Mouse (Mus musculus) heart, embryonic 11.5 days (tissue): ENCODE data around the gene Cd2bp2. TPM values are rescaled to one million over a fixed set of nuclear protein-coding genes. Genes with fewer than 3 reads are reported as not detected.

Experiments
- ATAC-seq: fragments of 200-750 bp; cut with Nextera tagmentation; replicated peaks from 2 replicates; pipeline ENCODE4 v1.8.0; 2017; ENCODE audit warnings: moderate library complexity; ENCODE audit not compliant: insufficient number of reproducible peaks, low FRiP score, low TSS enrichment
- H3K27ac ChIP-seq: fragments of 300-500 bp; sonication (generic); 2 replicates; pipeline ENCODE4 v1.5.1; 2014; ENCODE audit warnings: mild to moderate bottlenecking, low read depth, low read length
- H3K27me3 ChIP-seq: fragments of 300-500 bp; sonication (generic); 2 replicates; pipeline ENCODE4 v1.6.1; 2014; ENCODE audit warnings: mild to moderate bottlenecking, low read length, mixed read lengths; ENCODE audit not compliant: control insufficient read depth, insufficient read depth
- H3K36me3 ChIP-seq: fragments of 300-500 bp; sonication (generic); 2 replicates; pipeline ENCODE4 v1.6.1; 2014; ENCODE audit warnings: mild to moderate bottlenecking, low read length, moderate library complexity, mixed read lengths; ENCODE audit not compliant: control insufficient read depth, insufficient read depth
- H3K4me1 ChIP-seq: fragments of 300-500 bp; sonication (generic); 2 replicates; pipeline ENCODE4 v1.6.1; 2014; ENCODE audit warnings: low read length; ENCODE audit not compliant: control insufficient read depth, insufficient read depth
- H3K4me2 ChIP-seq: fragments of 300-500 bp; sonication (generic); 2 replicates; pipeline ENCODE4 v1.6.1; 2014; ENCODE audit warnings: mild to moderate bottlenecking, moderate library complexity
- H3K4me3 ChIP-seq: fragments of 300-500 bp; sonication (generic); 2 replicates; pipeline ENCODE4 v1.5.1; 2014; ENCODE audit warnings: low read depth, low read length
- H3K9ac ChIP-seq: fragments of 300-500 bp; sonication (generic); 2 replicates; pipeline ENCODE4 v1.6.1; 2014; ENCODE audit warnings: mild to moderate bottlenecking, low read depth, low read length, moderate library complexity
- H3K9me3 ChIP-seq: fragments of 300-500 bp; sonication (generic); replicated peaks from 2 replicates; pipeline ENCODE4 v1.6.1; 2016; ENCODE audit warnings: low read length; ENCODE audit not compliant: control insufficient read depth
- WGBS: fragments of 180-500 bp; shearing (Covaris S2); extraction: QIAGEN DNeasy Blood & Tissue Kit; methylation state at CpG from one replicate; pipeline ENCODE4 v1.1.7; 2014; ENCODE audit not compliant: insufficient replicate concordance; 5-methylcytosine and 5-hydroxymethylcytosine counted together
- polyA plus RNA-seq: library from polyadenylated mRNA; unstranded; fragments of >200 nt; fragmentation: Nextera tagmentation; extraction: Ambion mirVana; gene quantifications from 2 replicates; pipeline ENCODE4 v1.2.1, GENCODE M21; 2014

Cd2bp2 gene
- polyA plus RNA-seq, 1 experiment from 2014 or later, result 41.8 TPM

GRCm38 (mm10) chr7:127207374-127208294, 11.8 kb upstream of the Cd2bp2 start:
- Histone ChIP-seq H3K27me3 (no peaks in the 10 kb centered on the region), H3K4me1 (peaks cover 23% of the 10 kb centered on the region), H3K9me3 (no peaks in the 10 kb centered on the region), H3K9ac (peak overlapping the region; percentile 93), H3K4me3 (peak overlapping the region; percentile 94), H3K27ac (peak overlapping the region; percentile 93), H3K4me2 (peak overlapping the region; percentile 98), H3K36me3 (peaks cover 6% of the 10 kb centered on the region; the same call in 1 of the 2 replicates)
- ATAC-seq, result peak; percentile 8; the same call in 1 of the 2 replicates
- WGBS, result under 1% methylated on average over 53 of the region's 53 CpGs

GRCm38 (mm10) chr7:127206606-127207005, 10.8 kb upstream of the Cd2bp2 start:
- WGBS, result 49% methylated on average over 2 of the region's 2 CpGs
- ATAC-seq, result no peak
- peaks cover 23% of the 10 kb centered on the region for H3K4me1 ChIP-seq
- peak overlapping the region; percentile 94 for H3K4me3 ChIP-seq
- peak overlapping the region; percentile 93 for H3K9ac ChIP-seq
- H3K27me3 ChIP-seq, result no peaks in the 10 kb centered on the region
- peak overlapping the region; percentile 93; the same call in 1 of the 2 replicates for H3K27ac ChIP-seq
- peak overlapping the region; percentile 98 for H3K4me2 ChIP-seq
- H3K36me3 ChIP-seq, result peaks cover 8% of the 10 kb centered on the region; the same call in 1 of the 2 replicates
- no peaks in the 10 kb centered on the region for H3K9me3 ChIP-seq

GRCm38 (mm10) chr7:127196484-127196883, 634 bp upstream of the Cd2bp2 start:
- Histone ChIP-seq H3K9me3 (no peaks in the 10 kb centered on the region), H3K4me1 (peaks cover 13% of the 10 kb centered on the region), H3K36me3 (peaks cover 43% of the 10 kb centered on the region), H3K27ac (peak overlapping the region; percentile 89), H3K4me3 (peak overlapping the region; percentile 74), H3K27me3 (no peaks in the 10 kb centered on the region), H3K4me2 (peak overlapping the region; percentile 88), H3K9ac (peak overlapping the region; percentile 88)
- 51% methylated on average over 11 of the region's 11 CpGs for WGBS
- no peak for ATAC-seq

GRCm38 (mm10) chr7:127194633-127195029, 1.2 kb downstream of the Cd2bp2 start:
- ATAC-seq, result no peak
- H3K27me3 ChIP-seq, result no peaks in the 10 kb centered on the region
- H3K27ac ChIP-seq, result no peak overlapping the region
- peak overlapping the region; percentile 88 for H3K4me2 ChIP-seq
- 72% methylated on average over 7 of the region's 7 CpGs for WGBS
- peak overlapping the region; percentile 74 for H3K4me3 ChIP-seq
- H3K36me3 ChIP-seq, result peaks cover 41% of the 10 kb centered on the region
- peak overlapping the region; percentile 83 for H3K9ac ChIP-seq
- no peaks in the 10 kb centered on the region for H3K9me3 ChIP-seq
- H3K4me1 ChIP-seq, result peaks cover 13% of the 10 kb centered on the region

GRCm38 (mm10) chr7:127194011-127194632, 1.7 kb downstream of the Cd2bp2 start:
- peaks cover 13% of the 10 kb centered on the region for H3K4me1 ChIP-seq
- no peak overlapping the region for H3K27ac ChIP-seq
- H3K36me3 ChIP-seq, result peaks cover 37% of the 10 kb centered on the region
- H3K4me3 ChIP-seq, result 0 out of 2 replicates have a peak overlapping the region, but pooled peaks have one; percentile 74
- H3K27me3 ChIP-seq, result no peaks in the 10 kb centered on the region
- H3K9me3 ChIP-seq, result no peaks in the 10 kb centered on the region
- peak overlapping the region; percentile 88 for H3K4me2 ChIP-seq
- ATAC-seq, result no peak
- H3K9ac ChIP-seq, result no peak overlapping the region
- 91% methylated on average over 17 of the region's 17 CpGs for WGBS

- peaks cover 13% of the 10 kb centered on the region for H3K4me1 ChIP-seq
- no peaks in the 10 kb centered on the region for H3K27me3 ChIP-seq
- peaks cover 25% of the 10 kb centered on the region for H3K36me3 ChIP-seq
- ATAC-seq, result no peak
- no peak overlapping the region for H3K4me2 ChIP-seq
- no peak overlapping the region for H3K4me3 ChIP-seq
- 95% methylated on average over 5 of the region's 5 CpGs for WGBS
- no peak overlapping the region for H3K27ac ChIP-seq
- H3K9ac ChIP-seq, result 0 out of 2 replicates have a peak overlapping the region, but pooled peaks have one; percentile 22
- H3K9me3 ChIP-seq, result no peaks in the 10 kb centered on the region
Observed at GRCm38 (mm10) chr7:127192989-127193388, 2.9 kb downstream of the Cd2bp2 start.

- no peak overlapping the region for H3K4me3 ChIP-seq
- ATAC-seq, result no peak
- no peaks in the 10 kb centered on the region for H3K9me3 ChIP-seq
- no peaks in the 10 kb centered on the region for H3K27me3 ChIP-seq
- peaks cover 22% of the 10 kb centered on the region for H3K36me3 ChIP-seq
- peaks cover 9% of the 10 kb centered on the region for H3K4me1 ChIP-seq
- H3K9ac ChIP-seq, result no peak overlapping the region
- H3K27ac ChIP-seq, result no peak overlapping the region
- WGBS, result 85% methylated on average over 6 of the region's 6 CpGs
- no peak overlapping the region for H3K4me2 ChIP-seq
Observed at GRCm38 (mm10) chr7:127190672-127191071, 5.2 kb downstream of the Cd2bp2 start.

GRCm38 (mm10) chr7:127188305-127189276, 7.3 kb downstream of the Cd2bp2 start:
- Histone ChIP-seq H3K36me3 (peaks cover 16% of the 10 kb centered on the region), H3K27ac (no peak overlapping the region), H3K9me3 (no peaks in the 10 kb centered on the region), H3K4me1 (no peaks in the 10 kb centered on the region), H3K4me3 (no peak overlapping the region), H3K9ac (no peak overlapping the region), H3K27me3 (no peaks in the 10 kb centered on the region), H3K4me2 (no peak overlapping the region)
- no peak for ATAC-seq
- 78% methylated on average over 17 of the region's 17 CpGs for WGBS
